Mouse (Mus musculus): ENCODE measurements around the gene Triap1. TPM values are rescaled to one million over a fixed set of nuclear protein-coding genes. Genes with fewer than 3 reads are reported as not detected.

Gene Triap1
- polyA plus RNA-seq, 1 experiment: 0.33 TPM

DNA sequence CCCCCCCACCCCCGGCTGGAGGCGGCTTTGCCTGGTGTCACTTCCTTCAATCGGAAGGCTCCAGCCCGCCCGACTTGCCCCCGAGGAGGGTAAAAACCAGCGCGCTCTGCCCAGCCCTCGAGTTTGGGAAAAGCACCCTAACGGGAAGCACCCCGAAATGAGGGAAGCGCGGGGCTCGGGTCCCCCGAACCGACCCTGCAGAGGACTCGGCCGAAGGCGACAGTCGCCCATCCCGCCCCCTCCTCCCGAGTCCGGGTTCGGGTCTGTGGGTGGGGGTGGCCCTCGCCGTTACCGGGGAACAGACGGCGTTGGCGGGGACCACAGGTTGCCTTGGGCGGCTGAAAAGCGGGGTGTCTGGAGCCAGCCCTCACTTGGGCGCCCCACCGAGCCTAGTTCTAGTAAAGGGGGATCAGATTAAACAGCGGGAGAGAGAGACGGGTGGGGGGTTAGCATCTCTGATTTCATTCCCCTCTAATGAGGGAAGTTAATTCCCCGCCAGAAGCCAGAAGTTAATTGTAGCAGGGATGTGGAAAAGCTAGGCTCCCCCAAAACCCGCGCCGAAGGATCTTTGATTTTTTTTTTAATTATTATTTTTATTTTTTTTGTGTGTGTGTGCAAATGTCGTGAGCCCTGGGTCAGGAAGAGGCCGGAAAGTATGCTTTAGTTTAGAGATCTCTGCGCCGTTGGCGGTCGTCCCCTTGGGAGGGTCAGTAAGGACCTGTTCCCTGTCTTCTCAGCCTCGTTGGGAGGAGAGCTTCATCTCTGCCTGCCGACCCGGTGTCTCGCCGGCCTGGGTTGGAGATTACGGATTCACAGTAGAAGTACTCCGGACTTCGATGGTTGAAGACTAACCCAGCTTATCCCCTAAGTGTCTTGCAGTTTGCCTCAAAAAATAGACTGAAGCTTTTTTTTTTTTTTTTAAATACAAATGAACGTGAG is 13.1 kb upstream of the Triap1 start:
- no peak for TF ChIP-seq TAL1 (IDR thresholded peaks at IDR 0.05; ENCODE audit: low read length)
- TF ChIP-seq GATA1 (IDR thresholded peaks at IDR 0.05; ENCODE audit: low read length): no peak
- peaks cover 69% of the 10 kb centered on the region for H3K4me1 ChIP-seq (ENCODE audit: control insufficient read depth)
- peak overlapping the region; percentile 97 for H3K4me3 ChIP-seq (replicated peaks)
- H3K27me3 ChIP-seq (ENCODE audit: control insufficient read depth): no peaks in the 10 kb centered on the region
- peaks cover 65% of the 10 kb centered on the region for H3K36me3 ChIP-seq (ENCODE audit: control insufficient read depth)
- no peaks in the 10 kb centered on the region for H3K9me3 ChIP-seq (ENCODE audit: control insufficient read depth, low read length)

DNA sequence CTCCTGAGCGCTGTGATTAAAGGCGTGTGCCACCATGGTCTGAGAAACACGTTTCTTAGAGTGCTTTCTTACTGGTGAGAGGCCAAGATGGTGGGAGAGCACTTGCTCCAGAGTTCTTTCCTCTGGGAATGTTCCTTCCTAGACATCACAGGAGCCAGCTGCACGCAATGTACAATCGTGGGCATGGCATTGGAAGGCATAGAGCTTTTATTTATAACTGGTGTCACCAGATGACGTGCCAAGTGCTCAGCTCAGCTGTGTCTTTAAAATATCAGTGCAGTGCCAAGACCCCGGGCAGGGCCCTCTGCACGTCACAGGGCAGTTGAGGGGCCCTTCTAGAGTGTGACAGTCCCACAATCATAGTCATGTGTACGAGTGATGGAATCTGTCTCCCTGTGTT is 10.1 kb upstream of the Triap1 start:
- TF ChIP-seq TAL1 (IDR thresholded peaks at IDR 0.05; ENCODE audit: low read length) (no peak), GATA1 (IDR thresholded peaks at IDR 0.05; ENCODE audit: low read length) (no peak)
- H3K9me3 ChIP-seq (ENCODE audit: control insufficient read depth, low read length): no peaks in the 10 kb centered on the region
- H3K4me1 ChIP-seq (ENCODE audit: control insufficient read depth): peaks cover 82% of the 10 kb centered on the region
- no peak overlapping the region for H3K4me3 ChIP-seq (replicated peaks)
- peaks cover 77% of the 10 kb centered on the region for H3K36me3 ChIP-seq (ENCODE audit: control insufficient read depth)
- no peaks in the 10 kb centered on the region for H3K27me3 ChIP-seq (ENCODE audit: control insufficient read depth)

DNA sequence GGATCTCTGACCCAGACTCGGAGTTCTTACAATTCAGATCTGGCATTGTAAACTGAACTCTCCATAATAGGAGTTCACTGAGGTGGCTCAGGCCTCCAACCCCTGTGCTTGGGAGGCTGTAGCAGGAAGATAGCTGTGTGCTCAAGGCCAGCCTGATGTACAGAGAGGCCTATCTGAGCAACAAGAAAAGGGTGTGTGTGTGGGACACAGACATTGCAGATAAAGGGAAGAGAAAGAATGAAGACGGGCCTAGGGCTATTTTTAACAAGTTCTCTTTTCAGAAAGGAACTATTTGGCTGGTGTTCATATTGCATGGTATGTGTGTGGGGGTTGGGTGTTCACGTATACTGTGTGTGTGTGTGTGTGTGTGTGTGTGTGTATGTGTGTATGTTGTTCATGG is 7.4 kb upstream of the Triap1 start:
- no peak for TF ChIP-seq GATA1 (IDR thresholded peaks at IDR 0.05; ENCODE audit: low read length)
- TF ChIP-seq TAL1 (IDR thresholded peaks at IDR 0.05; ENCODE audit: low read length): peak; percentile 60
- Histone ChIP-seq H3K4me3 (replicated peaks) (peak overlapping the region; percentile 45), H3K9me3 (ENCODE audit: control insufficient read depth, low read length) (no peaks in the 10 kb centered on the region), H3K36me3 (ENCODE audit: control insufficient read depth) (peaks cover 99% of the 10 kb centered on the region), H3K4me1 (ENCODE audit: control insufficient read depth) (peaks cover 89% of the 10 kb centered on the region), H3K27me3 (ENCODE audit: control insufficient read depth) (no peaks in the 10 kb centered on the region)

DNA sequence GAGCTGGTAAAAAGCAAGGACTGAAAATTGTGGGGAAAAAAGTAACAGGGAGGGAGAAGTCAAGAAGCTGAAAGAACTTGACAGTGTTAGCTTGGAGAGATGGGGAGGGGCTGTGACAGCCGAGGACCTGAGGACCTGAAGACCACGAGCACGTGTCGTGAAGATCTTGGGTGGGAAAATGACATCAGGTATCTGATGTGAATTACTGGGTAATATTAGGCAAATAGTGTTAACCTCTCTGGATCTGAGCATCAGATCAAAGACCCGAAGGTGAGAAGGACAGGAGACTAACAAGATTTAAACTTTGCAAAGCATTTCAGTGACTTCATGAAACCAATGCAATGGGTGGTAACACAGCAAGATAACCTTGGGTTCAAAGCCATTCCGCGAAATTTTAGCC is 1.0 kb upstream of the Triap1 start:
- no peak for TF ChIP-seq GATA1 (IDR thresholded peaks at IDR 0.05; ENCODE audit: low read length)
- no peak for TF ChIP-seq TAL1 (IDR thresholded peaks at IDR 0.05; ENCODE audit: low read length)
- Histone ChIP-seq H3K4me3 (replicated peaks) (peak overlapping the region; percentile 83), H3K36me3 (ENCODE audit: control insufficient read depth) (peaks cover 71% of the 10 kb centered on the region), H3K9me3 (ENCODE audit: control insufficient read depth, low read length) (no peaks in the 10 kb centered on the region), H3K4me1 (ENCODE audit: control insufficient read depth) (peaks cover 67% of the 10 kb centered on the region), H3K27me3 (ENCODE audit: control insufficient read depth) (no peaks in the 10 kb centered on the region)

DNA sequence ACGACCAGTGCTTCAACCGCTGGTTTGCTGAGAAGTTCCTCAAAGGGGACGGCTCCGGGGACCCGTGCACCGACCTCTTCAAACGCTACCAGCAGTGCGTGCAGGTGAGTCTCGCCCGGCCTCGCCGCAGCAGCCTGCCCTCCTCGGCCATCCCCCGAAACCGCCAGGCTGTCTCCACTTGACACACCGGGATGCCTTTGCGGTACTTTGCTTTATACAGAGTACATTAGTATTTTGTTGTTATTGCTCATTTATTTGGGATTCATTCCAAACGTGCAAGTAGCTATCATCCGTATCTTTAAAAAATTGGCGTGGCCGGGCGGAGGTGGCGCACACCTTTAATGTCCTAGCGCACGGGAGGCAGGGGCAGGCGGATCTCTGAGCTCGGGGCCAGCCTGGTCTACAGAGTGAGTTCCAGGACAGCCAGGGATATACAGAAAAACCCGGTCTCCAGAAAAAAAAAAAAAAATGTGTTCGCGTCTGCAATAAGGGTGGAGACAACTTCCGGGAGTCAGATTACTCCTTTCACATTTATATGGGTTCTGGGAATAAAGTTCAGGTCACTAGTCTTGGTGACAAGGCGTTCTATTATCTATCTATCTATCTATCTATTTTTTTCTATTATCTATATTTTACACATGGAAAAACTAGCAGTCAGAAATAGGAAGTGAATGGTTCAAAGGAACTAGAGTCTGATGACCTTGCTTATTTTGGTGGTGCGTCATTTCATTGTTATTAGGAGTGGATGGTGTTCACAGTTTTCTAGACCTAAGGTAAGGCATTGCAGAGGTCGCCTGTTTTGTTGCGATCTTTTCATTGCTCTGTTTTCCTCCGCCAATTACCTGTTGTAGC is 515 bp downstream of the Triap1 start:
- Histone ChIP-seq H3K36me3 (ENCODE audit: control insufficient read depth) (peaks cover 71% of the 10 kb centered on the region), H3K27me3 (ENCODE audit: control insufficient read depth) (no peaks in the 10 kb centered on the region), H3K9me3 (ENCODE audit: control insufficient read depth, low read length) (no peaks in the 10 kb centered on the region), H3K4me1 (ENCODE audit: control insufficient read depth) (peaks cover 62% of the 10 kb centered on the region), H3K4me3 (replicated peaks) (peak overlapping the region; percentile 83)
- TF ChIP-seq TAL1 (IDR thresholded peaks at IDR 0.05; ENCODE audit: low read length) (no peak), GATA1 (IDR thresholded peaks at IDR 0.05; ENCODE audit: low read length) (no peak)

DNA sequence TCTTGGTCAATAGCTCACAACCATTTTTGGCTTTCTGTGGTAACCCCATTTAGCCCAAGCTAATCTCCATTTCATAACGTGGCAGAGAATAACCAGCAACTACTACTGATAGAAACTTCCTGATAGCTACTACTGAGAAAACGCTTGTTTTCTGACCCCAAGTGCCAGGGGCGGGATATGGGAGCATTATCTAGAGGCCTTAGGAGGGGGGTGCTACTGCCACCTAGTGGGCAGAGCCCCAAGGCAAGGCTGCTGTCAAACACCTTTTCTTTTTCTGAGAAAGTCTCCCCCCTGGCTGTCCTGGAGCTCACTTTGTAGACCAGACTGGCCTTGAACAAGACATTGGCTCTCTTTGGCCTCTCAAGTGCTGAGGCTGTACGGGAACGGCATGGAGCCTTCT is 6.5 kb downstream of the Triap1 start:
- peaks cover 5% of the 10 kb centered on the region for H3K27me3 ChIP-seq (ENCODE audit: control insufficient read depth)
- peaks cover 45% of the 10 kb centered on the region for H3K4me1 ChIP-seq (ENCODE audit: control insufficient read depth)
- TF ChIP-seq GATA1 (IDR thresholded peaks at IDR 0.05; ENCODE audit: low read length): peak; percentile 41; the same call in 1 of the 2 replicates
- TF ChIP-seq TAL1 (IDR thresholded peaks at IDR 0.05; ENCODE audit: low read length): no peak
- H3K9me3 ChIP-seq (ENCODE audit: control insufficient read depth, low read length): peaks cover 3% of the 10 kb centered on the region
- H3K36me3 ChIP-seq (ENCODE audit: control insufficient read depth): peaks cover 48% of the 10 kb centered on the region
- peak overlapping the region; percentile 78 for H3K4me3 ChIP-seq (replicated peaks)

DNA sequence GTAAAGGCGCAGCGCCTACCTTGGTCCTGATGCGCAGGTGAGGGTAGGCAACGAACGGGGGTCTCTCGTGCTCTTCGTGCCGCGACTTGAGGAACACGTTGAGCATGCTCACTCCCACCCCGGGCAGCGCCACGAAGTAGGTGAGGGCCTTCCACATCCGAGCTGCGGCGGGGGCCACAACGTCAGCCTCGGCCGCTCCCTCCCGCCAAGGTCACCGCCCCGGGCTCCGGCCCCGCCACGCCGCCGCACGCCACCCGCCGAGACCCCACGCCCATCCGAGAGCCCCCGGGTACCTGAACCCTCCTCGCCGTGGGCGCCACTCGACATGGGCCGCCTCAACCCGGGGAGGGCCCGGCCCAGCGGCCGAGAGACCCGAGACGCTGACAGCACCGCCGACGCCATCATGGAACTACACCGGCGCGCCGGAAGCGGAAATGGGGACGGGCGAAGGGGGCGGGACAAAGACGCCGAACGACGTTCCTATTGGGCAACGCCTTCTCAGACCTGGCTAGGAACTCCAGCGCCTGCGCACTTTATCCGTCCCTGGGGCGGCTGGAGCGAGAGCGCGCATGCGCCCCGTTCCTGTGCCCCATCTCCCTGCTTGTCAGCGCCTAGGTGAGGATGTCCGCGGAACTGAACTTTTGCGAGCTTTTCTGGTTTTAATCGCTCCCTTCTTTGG is 7.7 kb downstream of the Triap1 start, which contains the start of gene Cox6a1:
Cox6a1 (minus strand) TSS at position 436 of the 679 bp plus-strand sequence.
- Histone ChIP-seq H3K4me3 (replicated peaks) (peak within 1 kb of the TSS; percentile 78), H3K27me3 (ENCODE audit: control insufficient read depth) (peaks cover 7% of the 10 kb centered on the region), H3K9me3 (ENCODE audit: control insufficient read depth, low read length) (peaks cover 3% of the 10 kb centered on the region), H3K36me3 (ENCODE audit: control insufficient read depth) (peaks cover 37% of the 10 kb centered on the region), H3K4me1 (ENCODE audit: control insufficient read depth) (peaks cover 39% of the 10 kb centered on the region)
- no peak for TF ChIP-seq TAL1 (IDR thresholded peaks at IDR 0.05; ENCODE audit: low read length)
- no peak for TF ChIP-seq GATA1 (IDR thresholded peaks at IDR 0.05; ENCODE audit: low read length)

DNA sequence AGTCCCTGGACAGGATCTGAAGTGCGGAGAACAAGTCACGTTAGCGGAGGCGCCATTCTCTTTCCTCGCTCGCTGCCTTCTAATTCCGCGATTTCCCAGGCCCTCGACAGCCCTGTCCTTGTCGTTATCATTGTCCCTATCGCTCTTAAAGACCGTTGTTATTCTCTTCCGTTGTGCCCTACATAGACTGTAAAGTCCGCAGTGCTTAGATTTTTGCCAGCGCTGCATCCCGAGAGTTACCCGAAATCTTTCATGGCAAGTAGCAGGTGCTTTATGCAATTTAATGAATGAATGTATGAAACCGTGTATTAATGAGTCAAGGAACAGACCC is 8.2 kb downstream of the Triap1 start:
- H3K27me3 ChIP-seq (ENCODE audit: control insufficient read depth): peaks cover 11% of the 10 kb centered on the region
- TF ChIP-seq TAL1 (IDR thresholded peaks at IDR 0.05; ENCODE audit: low read length) (no peak), GATA1 (IDR thresholded peaks at IDR 0.05; ENCODE audit: low read length) (peak; percentile 60)
- H3K36me3 ChIP-seq (ENCODE audit: control insufficient read depth): peaks cover 32% of the 10 kb centered on the region
- H3K4me1 ChIP-seq (ENCODE audit: control insufficient read depth): peaks cover 37% of the 10 kb centered on the region
- peak overlapping the region; percentile 78 for H3K4me3 ChIP-seq (replicated peaks)
- H3K9me3 ChIP-seq (ENCODE audit: control insufficient read depth, low read length): peaks cover 3% of the 10 kb centered on the region
